Mouse (Mus musculus) midbrain, embryonic 13.5 days (tissue): ENCODE measurements around the gene Dusp5. TPM values are rescaled to one million over a fixed set of nuclear protein-coding genes. Genes with fewer than 3 reads are reported as not detected.
A peak's percentile ranks its signal among the peaks of the same experiment; 100 is the strongest.

ENCODE experiments used
- ATAC-seq: fragments of 200-750 bp; cut with Nextera tagmentation; 2 replicates; pipeline ENCODE4 v1.8.0; 2017; ENCODE audit warnings: mild to moderate bottlenecking, moderate TSS enrichment, moderate library complexity
- H3K27ac ChIP-seq: fragments of 300-500 bp; sonication (generic); 2 replicates; pipeline ENCODE4 v1.5.1; 2015; ENCODE audit warnings: inconsistent platforms, mild to moderate bottlenecking, moderate library complexity
- H3K27me3 ChIP-seq: fragments of 300-500 bp; sonication (generic); 2 replicates; pipeline ENCODE4 v1.6.1; 2015; ENCODE audit warnings: mild to moderate bottlenecking, inconsistent platforms
- H3K36me3 ChIP-seq: fragments of 300-500 bp; sonication (generic); 2 replicates; pipeline ENCODE4 v1.6.1; 2015; ENCODE audit warnings: mild to moderate bottlenecking, inconsistent platforms
- H3K4me1 ChIP-seq: fragments of 300-500 bp; sonication (generic); replicated peaks from 2 replicates; pipeline ENCODE4 v1.6.1; 2015; ENCODE audit warnings: inconsistent platforms
- H3K4me2 ChIP-seq: fragments of 300-500 bp; sonication (generic); replicated peaks from 2 replicates; pipeline ENCODE4 v1.6.1; 2015; ENCODE audit warnings: moderate library complexity, mild to moderate bottlenecking, inconsistent platforms
- H3K4me3 ChIP-seq: fragments of 300-500 bp; sonication (generic); replicated peaks from 2 replicates; pipeline ENCODE4 v1.5.1; 2015; ENCODE audit warnings: mild to moderate bottlenecking, inconsistent platforms
- H3K9ac ChIP-seq: fragments of 300-500 bp; sonication (generic); replicated peaks from 2 replicates; pipeline ENCODE4 v1.6.1; 2015; ENCODE audit warnings: mild to moderate bottlenecking, inconsistent platforms
- H3K9me3 ChIP-seq: fragments of 300-500 bp; sonication (generic); 2 replicates; pipeline ENCODE4 v1.6.1; 2016; ENCODE audit warnings: mild to moderate bottlenecking, inconsistent platforms
- WGBS: fragments of 180-500 bp; shearing (Covaris S2); methylation state at CpG from one replicate; pipeline ENCODE4 v1.1.7; 2015; 5-methylcytosine and 5-hydroxymethylcytosine counted together
- polyA plus RNA-seq: library from polyadenylated mRNA; unstranded; fragments of >200 nt; fragmentation: Nextera tagmentation; extraction: Ambion mirVana; gene quantifications from 2 replicates; pipeline ENCODE4 v1.2.1, GENCODE M21; 2015

Dusp5 gene
- 0.68 and 1.2 TPM in 2 replicates for polyA plus RNA-seq

GRCm38 (mm10) chr19:53528752-53529454 lies at the start of gene Dusp5:
Dusp5 (plus strand) TSS chr19:53529109.
- Histone ChIP-seq H3K36me3 (no peaks in the 10 kb centered on the region), H3K27me3 (peaks cover 43% of the 10 kb centered on the region), H3K4me2 (peak within 1 kb of the TSS; percentile 83), H3K4me1 (peaks cover 22% of the 10 kb centered on the region), H3K4me3 (peak within 1 kb of the TSS; percentile 62), H3K27ac (0 out of 2 replicates have a peak within 1 kb of the TSS, but pooled peaks have one; percentile 25), H3K9me3 (no peaks in the 10 kb centered on the region), H3K9ac (peak within 1 kb of the TSS; percentile 69)
- ATAC-seq: peak; percentile 93
- WGBS: under 1% methylated on average over 84 of the region's 84 CpGs

DNA sequence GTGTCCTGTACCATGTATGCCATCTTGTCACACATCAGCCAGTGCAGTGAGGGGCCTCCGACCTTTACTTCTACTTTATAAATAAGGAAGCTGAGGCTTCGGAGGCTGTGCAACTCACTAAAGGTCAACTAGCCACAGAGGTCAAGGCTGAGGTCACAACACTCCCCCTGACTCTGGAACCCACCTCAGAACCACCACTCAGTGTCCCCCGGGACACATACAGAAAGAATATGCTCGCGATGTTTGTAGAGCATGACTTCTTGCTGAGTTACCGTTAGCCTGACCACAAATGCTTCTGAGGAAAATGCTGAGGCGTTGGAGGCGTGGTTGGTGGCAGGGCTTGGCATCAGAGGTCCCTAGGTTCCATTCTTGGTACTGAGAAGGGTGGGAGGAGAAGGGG lies 49.3 kb upstream of the Dusp5 start:
- Histone ChIP-seq H3K27me3 (no peaks in the 10 kb centered on the region), H3K4me1 (no peaks in the 10 kb centered on the region), H3K9ac (no peak overlapping the region), H3K27ac (no peak overlapping the region), H3K4me2 (no peak overlapping the region), H3K36me3 (no peaks in the 10 kb centered on the region), H3K9me3 (no peaks in the 10 kb centered on the region), H3K4me3 (no peak overlapping the region)
- WGBS: 86% methylated on average over 8 of the region's 8 CpGs
- ATAC-seq: no peak

DNA sequence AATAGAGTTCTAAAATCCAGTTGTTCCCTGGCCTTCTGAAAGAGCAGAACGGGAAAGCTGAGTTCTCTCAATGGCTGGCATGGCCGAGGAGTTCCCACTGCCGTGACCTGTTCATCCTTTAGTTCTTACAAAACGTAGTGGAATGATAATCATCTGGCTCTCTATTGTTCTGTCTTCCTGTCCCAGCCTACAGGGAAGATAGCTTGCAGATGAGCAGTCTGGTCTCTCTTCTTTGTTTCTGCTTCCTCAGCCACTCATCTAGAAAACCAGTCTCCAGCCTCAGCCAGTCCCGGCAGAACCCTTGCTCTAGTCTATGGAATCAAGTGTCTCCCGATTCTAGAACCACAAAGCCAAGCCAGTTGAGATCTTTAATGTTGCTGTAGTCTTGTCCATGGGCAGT lies 46.8 kb upstream of the Dusp5 start:
- Histone ChIP-seq H3K27ac (no peak overlapping the region), H3K9me3 (no peaks in the 10 kb centered on the region), H3K4me3 (no peak overlapping the region), H3K36me3 (no peaks in the 10 kb centered on the region), H3K27me3 (no peaks in the 10 kb centered on the region), H3K9ac (no peak overlapping the region), H3K4me1 (no peaks in the 10 kb centered on the region), H3K4me2 (no peak overlapping the region)
- no peak for ATAC-seq
- 45% methylated on average over 6 of the region's 6 CpGs for WGBS

GRCm38 (mm10) chr19:53482527-53482926 lies 46.4 kb upstream of the Dusp5 start:
- 90% methylated on average over 5 of the region's 5 CpGs for WGBS
- H3K4me3 ChIP-seq: no peak overlapping the region
- no peaks in the 10 kb centered on the region for H3K36me3 ChIP-seq
- no peak for ATAC-seq
- H3K9me3 ChIP-seq: no peaks in the 10 kb centered on the region
- H3K27me3 ChIP-seq: no peaks in the 10 kb centered on the region
- no peak overlapping the region for H3K4me2 ChIP-seq
- H3K27ac ChIP-seq: no peak overlapping the region
- H3K9ac ChIP-seq: no peak overlapping the region
- no peaks in the 10 kb centered on the region for H3K4me1 ChIP-seq

DNA sequence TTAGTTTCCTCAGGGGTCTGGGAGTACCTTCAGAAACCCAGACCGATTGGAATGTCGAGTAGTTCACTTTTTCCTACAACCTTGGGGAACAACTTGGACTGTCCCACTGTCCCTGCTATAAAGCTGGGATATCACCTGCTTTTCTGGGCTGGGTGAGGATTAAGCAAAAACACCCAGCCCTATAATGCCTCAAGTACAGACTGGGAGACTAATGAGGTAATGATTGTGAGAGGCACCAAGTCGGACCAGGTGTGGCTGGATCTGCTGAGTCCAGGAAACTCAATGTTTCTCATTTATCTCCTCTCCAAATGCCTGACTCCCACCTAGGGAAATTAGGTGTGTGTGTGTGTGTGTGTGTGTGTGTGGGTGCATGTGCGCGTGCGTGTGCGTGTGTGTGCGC lies 44.9 kb upstream of the Dusp5 start:
- Histone ChIP-seq H3K27me3 (no peaks in the 10 kb centered on the region), H3K9ac (no peak overlapping the region), H3K9me3 (no peaks in the 10 kb centered on the region), H3K36me3 (no peaks in the 10 kb centered on the region), H3K27ac (no peak overlapping the region), H3K4me1 (no peaks in the 10 kb centered on the region), H3K4me3 (no peak overlapping the region), H3K4me2 (no peak overlapping the region)
- ATAC-seq: no peak
- 93% methylated on average over 8 of the region's 8 CpGs for WGBS

GRCm38 (mm10) chr19:53484918-53485317 lies 44.0 kb upstream of the Dusp5 start:
- no peaks in the 10 kb centered on the region for H3K4me1 ChIP-seq
- ATAC-seq: no peak
- H3K4me2 ChIP-seq: no peak overlapping the region
- no peaks in the 10 kb centered on the region for H3K36me3 ChIP-seq
- no peak overlapping the region for H3K4me3 ChIP-seq
- WGBS: 88% methylated on average over 3 of the region's 3 CpGs
- no peak overlapping the region for H3K27ac ChIP-seq
- no peaks in the 10 kb centered on the region for H3K27me3 ChIP-seq
- no peaks in the 10 kb centered on the region for H3K9me3 ChIP-seq
- H3K9ac ChIP-seq: no peak overlapping the region

- Histone ChIP-seq H3K27ac (no peak overlapping the region), H3K4me1 (no peaks in the 10 kb centered on the region), H3K27me3 (no peaks in the 10 kb centered on the region), H3K36me3 (no peaks in the 10 kb centered on the region), H3K4me3 (no peak overlapping the region), H3K9me3 (no peaks in the 10 kb centered on the region), H3K4me2 (no peak overlapping the region), H3K9ac (no peak overlapping the region)
- no peak for ATAC-seq
- WGBS: 89% methylated on average over 12 of the region's 12 CpGs
These were observed 39.7 kb upstream of the Dusp5 start for GRCm38 (mm10) chr19:53489187-53489586.

DNA sequence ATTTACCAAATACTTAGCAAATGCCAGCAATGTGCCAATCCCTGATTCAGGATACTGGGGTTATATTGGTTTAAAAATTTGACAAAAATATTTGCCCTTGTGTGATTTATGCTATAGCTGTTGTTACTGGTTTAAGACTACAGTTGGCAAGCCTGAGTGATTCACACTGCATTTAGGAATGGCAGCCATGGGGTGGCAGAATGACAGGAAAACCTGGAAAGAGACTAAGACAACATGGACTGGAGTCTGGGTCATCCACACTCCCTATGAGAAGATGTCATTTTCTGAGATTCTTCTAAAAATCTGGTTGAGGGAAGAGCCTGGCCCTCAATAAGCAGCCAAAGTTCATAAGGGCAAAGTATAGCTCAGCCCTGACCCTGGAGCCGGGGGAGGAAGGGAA lies 39.0 kb upstream of the Dusp5 start:
- no peaks in the 10 kb centered on the region for H3K4me1 ChIP-seq
- no peak overlapping the region for H3K9ac ChIP-seq
- no peak overlapping the region for H3K27ac ChIP-seq
- H3K27me3 ChIP-seq: no peaks in the 10 kb centered on the region
- WGBS: 84% methylated on average over 1 of the region's 1 CpGs
- no peak overlapping the region for H3K4me2 ChIP-seq
- H3K9me3 ChIP-seq: no peaks in the 10 kb centered on the region
- no peak for ATAC-seq
- no peak overlapping the region for H3K4me3 ChIP-seq
- no peaks in the 10 kb centered on the region for H3K36me3 ChIP-seq

GRCm38 (mm10) chr19:53490898-53491297 lies 38.0 kb upstream of the Dusp5 start:
- H3K27me3 ChIP-seq: no peaks in the 10 kb centered on the region
- H3K4me1 ChIP-seq: no peaks in the 10 kb centered on the region
- no peak overlapping the region for H3K4me2 ChIP-seq
- no peaks in the 10 kb centered on the region for H3K9me3 ChIP-seq
- no peak for ATAC-seq
- no peaks in the 10 kb centered on the region for H3K36me3 ChIP-seq
- 78% methylated on average over 8 of the region's 8 CpGs for WGBS
- no peak overlapping the region for H3K9ac ChIP-seq
- H3K27ac ChIP-seq: no peak overlapping the region
- H3K4me3 ChIP-seq: no peak overlapping the region

- Histone ChIP-seq H3K4me2 (no peak overlapping the region), H3K27ac (no peak overlapping the region)
- WGBS: 85% methylated on average over 4 of the region's 4 CpGs
These were observed 36.4 kb upstream of the Dusp5 start for GRCm38 (mm10) chr19:53492528-53492927.

DNA sequence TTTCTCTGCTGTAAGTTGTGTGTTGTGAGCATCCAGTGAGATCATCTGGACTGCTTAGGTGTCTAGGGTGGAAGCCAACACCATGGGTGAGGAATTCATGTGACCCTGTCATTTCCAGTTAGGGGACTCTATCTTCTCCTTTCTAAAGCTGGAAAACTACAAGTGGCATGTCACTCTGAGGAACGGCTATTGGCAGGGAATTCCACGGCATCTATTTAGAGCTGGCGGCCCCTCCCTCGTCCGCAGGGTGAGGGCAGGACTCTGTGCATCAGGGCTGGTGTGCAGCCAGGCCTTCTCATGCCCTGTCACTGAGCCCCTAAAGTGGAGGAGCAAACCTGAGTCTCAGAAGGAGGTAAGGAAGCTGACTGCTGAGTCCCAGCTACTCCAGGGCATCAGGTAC lies 35.0 kb upstream of the Dusp5 start:
- no peak overlapping the region for H3K9ac ChIP-seq
- H3K27ac ChIP-seq: no peak overlapping the region
- H3K27me3 ChIP-seq: no peaks in the 10 kb centered on the region
- 66% methylated on average over 5 of the region's 5 CpGs for WGBS
- no peaks in the 10 kb centered on the region for H3K9me3 ChIP-seq
- no peak for ATAC-seq
- no peaks in the 10 kb centered on the region for H3K36me3 ChIP-seq
- H3K4me1 ChIP-seq: no peaks in the 10 kb centered on the region
- no peak overlapping the region for H3K4me3 ChIP-seq
- no peak overlapping the region for H3K4me2 ChIP-seq

More at GRCm38 (mm10) chr19:53492528-53492927, 36.4 kb upstream of the Dusp5 start:
- Histone ChIP-seq H3K9ac (no peak overlapping the region), H3K9me3 (no peaks in the 10 kb centered on the region), H3K4me3 (no peak overlapping the region), H3K4me1 (no peaks in the 10 kb centered on the region), H3K27me3 (no peaks in the 10 kb centered on the region), H3K36me3 (no peaks in the 10 kb centered on the region)
- ATAC-seq: no peak

GRCm38 (mm10) chr19:53497910-53498309 lies 31.0 kb upstream of the Dusp5 start:
- no peak for ATAC-seq
- H3K27me3 ChIP-seq: no peaks in the 10 kb centered on the region
- no peak overlapping the region for H3K4me3 ChIP-seq
- H3K9me3 ChIP-seq: no peaks in the 10 kb centered on the region
- no peak overlapping the region for H3K4me2 ChIP-seq
- H3K36me3 ChIP-seq: no peaks in the 10 kb centered on the region
- 81% methylated on average over 3 of the region's 3 CpGs for WGBS
- H3K9ac ChIP-seq: no peak overlapping the region
- H3K27ac ChIP-seq: no peak overlapping the region
- H3K4me1 ChIP-seq: peaks cover 3% of the 10 kb centered on the region

DNA sequence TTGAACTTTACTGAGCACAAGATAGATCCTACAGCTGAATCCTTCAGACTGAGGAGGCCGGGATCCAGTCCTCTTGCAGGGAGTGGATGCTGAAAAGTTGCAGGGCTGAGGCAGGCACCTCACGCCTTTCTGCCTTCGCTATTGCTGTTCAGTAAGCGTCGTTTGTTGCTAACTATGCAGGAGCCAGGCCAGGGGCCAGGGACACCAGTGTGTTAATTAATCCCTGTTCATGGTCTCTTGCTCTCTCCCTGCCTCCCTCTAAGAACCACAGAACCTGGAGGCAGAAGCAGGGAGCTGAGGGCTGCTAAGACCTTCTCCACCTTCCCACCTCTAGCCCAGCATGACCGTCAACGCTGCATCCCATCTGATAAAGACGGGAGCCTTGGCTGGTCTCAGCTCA lies 29.9 kb upstream of the Dusp5 start:
- 90% methylated on average over 8 of the region's 8 CpGs for WGBS
- Histone ChIP-seq H3K27me3 (no peaks in the 10 kb centered on the region), H3K9me3 (no peaks in the 10 kb centered on the region), H3K4me1 (peaks cover 4% of the 10 kb centered on the region), H3K4me2 (no peak overlapping the region), H3K4me3 (no peak overlapping the region), H3K9ac (no peak overlapping the region), H3K36me3 (no peaks in the 10 kb centered on the region), H3K27ac (no peak overlapping the region)
- ATAC-seq: no peak
